Mouse (Mus musculus) kidney, adult 8-10 months (tissue): ENCODE measurements around the gene BC052040.
A peak's percentile ranks its signal among the peaks of the same experiment; 100 is the strongest.

ENCODE experiments used
- DNase-seq, 2 experiments: peaks; one replicate each; pipeline ENCODE4 v3.0.0; 2022

The BC052040 gene

DNA sequence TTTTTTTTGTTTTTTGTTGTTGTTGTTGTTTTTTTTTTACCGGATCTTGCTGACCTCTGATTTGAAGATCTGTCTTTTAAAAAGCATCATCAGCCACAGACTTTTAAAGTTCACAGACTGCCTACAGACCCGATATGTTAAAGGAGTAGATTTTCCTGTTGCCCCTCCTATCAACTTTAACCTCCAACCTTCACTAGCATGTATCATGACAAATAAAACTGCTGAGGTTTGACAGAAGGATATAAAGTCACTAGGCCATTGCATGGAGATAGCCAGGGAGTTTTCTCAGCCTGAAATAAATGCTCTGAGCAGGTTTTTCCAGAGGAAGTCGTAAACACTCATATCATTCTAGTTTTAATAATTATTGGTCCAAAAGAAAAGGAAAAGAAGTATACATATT, 136.5 kb downstream of the BC052040 start:
- DNase-seq, result no peak

DNA sequence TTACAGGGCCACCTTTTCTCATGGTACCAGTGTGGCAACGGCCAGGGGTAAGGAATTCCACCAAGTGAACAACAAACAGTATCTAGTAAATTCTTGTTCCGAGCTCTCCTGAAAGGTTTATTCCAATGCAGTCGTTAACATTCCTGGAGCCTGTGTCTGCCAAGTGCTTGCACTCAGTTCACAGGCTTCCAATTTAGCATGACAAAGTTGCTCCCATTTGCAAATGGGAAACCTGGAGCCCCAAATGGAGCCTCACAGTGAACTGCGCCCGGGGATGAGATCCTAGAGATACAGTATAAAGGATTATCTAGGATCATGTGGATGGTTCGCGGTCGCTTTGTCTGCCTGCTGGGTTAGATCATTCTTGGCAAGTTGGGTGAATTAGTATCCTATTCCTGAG, 141.9 kb downstream of the BC052040 start:
- DNase-seq, result peak in 1 of 2 experiments; percentile 18

DNA sequence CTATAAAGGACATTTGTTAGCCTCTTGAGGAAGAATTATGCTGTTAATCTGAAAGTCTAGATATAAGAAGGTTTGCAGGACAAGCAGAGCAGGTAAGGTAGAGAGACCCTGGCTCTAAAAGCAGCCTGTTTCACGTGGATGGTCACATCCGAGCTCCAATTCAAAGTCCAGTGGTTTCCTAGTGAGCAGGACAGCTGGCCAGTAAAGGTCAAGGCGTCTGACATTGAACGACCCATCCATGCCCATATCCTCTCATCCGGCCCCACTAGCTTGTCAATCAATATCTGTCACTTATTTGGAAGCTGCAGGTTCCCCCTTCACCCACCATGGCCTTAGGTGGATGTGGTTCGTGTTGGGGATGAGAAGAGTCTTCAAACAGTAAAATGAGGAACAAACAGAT, 142.7 kb downstream of the BC052040 start:
- peak; percentile 67 to 69 for DNase-seq

DNA sequence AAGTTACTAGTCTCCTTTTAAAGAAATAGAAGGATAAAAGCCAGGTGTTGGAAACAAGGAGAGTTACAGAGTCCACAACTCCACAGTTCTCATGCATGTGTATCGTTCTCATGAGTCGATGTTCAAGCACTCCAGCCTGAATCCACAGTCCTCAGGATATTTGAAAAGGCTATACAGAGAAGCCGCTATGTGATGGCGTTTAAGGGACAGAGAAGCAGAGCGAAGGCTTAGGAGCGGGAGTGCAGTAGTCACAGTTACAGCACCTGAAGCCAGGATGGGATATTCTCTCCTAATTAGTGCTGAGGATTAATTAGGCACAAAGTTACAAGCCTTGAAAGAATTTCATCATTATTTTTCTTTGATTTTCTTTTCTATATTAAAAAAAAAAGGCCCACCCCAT, 143.2 kb downstream of the BC052040 start:
- no peak for DNase-seq

DNA sequence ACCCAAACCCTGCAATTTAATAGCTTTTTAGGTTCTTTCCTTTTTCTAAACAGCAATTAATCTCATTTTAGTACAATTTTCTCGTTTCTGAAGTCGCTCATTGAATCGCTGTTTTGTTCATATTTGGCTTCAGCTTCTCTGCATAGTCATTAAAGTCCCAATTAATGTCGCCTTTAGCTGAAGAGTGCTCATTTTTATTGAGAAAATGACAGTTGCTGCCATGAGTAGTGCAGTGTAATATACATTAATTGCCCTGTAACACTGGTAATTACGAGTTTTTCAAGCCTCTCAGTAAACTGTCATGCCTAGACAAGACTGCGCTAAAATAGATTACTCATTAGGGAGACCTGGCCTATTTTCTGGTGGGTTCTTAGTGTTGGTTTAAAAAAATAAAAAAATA, 144.0 kb downstream of the BC052040 start:
- no peak for DNase-seq

DNA sequence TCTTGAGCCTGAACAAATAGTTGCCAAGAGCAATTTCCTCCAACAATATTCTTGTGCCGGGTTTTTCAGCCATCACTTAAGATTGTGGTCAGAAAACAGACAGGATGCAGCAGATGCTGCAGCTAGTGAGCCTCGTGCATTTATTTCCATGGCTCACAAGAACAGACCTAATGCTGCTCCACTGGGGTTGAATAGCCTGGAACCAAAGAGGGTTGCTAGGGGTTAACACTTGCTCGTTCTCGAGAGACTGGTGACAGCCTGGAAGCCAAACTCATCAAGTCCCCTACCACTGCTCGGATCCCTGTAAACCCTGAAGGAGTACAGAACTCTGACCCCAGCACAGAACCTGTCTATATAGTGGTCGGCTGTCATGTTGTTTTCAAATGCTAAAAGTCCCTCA, 144.4 kb downstream of the BC052040 start:
- no peak for DNase-seq

DNA sequence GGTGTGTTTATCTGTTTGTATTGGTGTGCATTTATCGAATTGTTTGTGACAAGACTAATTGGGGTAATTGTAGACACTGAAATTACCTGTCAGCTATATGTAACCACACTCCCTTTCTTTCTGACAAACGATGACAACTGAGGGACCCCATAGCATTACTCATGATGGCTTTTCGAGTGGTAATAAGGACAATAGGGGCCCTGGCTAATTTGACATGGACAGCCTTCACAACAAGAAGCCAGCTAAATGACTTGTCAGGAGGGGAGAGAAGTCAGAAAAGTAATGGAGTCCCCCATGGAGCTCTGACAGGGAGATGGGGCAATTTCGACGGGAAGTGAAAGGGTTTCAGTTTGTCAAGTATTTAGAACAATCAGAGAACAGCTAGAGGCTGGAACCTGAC, 145.3 kb downstream of the BC052040 start:
- DNase-seq, result no peak

DNA sequence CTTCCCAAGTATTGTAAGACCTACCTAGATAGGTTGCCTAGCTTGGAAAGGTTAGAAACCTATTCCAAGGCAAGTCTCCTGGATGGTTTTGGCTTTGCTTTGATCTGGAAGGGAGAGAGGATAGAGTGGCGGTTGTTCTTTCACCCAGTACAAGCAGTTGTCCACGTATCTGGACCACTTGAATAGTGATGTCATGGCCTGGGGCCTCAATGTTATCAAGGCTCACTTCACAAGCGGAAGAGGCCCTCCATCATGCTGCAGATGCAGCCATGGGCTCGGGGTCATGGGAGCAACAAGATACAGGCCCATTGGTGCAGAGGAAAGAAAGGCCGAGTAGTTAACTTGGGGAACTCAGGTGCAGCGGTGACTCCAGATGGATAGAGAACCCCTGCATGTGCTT, 147.1 kb downstream of the BC052040 start:
- DNase-seq, result no peak

DNA sequence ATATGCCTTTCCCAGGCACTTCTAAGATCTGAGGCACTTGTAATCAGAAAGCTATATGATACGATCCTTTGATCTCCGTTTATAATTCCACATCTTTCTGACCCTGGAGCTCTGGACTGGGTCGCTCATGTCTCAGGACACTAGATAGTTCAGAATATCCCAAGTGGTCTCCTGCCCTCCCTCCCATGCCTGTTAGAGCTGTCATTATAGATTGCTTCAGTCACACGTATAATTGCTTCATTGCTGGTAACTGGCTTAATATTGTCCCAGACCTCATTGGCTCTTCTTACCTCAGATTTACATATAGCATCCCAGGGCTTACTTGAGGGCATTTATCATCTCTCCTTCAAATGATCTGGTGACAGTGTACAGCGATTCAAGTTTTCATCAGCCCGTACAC, 149.0 kb downstream of the BC052040 start:
- no peak for DNase-seq

DNA sequence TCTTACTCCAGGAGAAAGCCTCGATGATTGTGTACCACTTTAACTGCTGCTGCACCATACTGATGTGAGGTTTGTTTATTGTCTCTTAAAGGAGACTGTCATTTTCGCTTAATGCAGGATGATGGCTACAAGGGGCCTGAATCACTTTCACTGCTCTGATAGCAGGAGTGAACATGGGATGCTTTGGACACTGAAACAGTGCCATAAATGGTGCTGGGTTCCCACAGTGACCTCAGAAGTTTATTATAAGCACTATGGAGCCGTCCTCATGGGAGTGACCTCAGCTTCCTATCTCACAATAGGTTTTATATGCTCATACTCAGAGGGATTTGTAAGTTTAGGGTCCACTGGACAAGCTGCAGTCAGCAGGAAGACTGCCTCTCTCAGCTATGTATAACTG, 149.7 kb downstream of the BC052040 start:
- no peak for DNase-seq

DNA sequence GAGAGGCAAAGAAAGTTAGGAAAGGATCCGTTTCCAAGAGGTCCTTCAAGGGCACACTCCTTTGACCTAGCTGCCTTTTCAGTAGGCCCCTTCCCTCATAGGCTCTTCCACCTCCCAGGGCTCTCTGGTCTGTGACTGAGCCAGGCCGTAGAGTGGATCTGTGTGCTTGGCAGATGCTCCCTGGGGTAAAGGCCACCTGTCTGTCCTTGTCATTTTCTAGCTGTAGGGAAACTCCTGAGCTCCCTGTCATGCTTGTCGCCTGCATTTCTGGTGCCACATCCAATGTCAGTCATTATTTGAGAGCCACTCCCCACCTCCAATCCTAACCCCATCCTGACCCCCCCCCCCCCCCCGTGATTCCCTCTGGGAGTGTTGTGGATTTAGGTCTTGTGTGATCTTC, 151.1 kb downstream of the BC052040 start:
- no peak for DNase-seq

DNA sequence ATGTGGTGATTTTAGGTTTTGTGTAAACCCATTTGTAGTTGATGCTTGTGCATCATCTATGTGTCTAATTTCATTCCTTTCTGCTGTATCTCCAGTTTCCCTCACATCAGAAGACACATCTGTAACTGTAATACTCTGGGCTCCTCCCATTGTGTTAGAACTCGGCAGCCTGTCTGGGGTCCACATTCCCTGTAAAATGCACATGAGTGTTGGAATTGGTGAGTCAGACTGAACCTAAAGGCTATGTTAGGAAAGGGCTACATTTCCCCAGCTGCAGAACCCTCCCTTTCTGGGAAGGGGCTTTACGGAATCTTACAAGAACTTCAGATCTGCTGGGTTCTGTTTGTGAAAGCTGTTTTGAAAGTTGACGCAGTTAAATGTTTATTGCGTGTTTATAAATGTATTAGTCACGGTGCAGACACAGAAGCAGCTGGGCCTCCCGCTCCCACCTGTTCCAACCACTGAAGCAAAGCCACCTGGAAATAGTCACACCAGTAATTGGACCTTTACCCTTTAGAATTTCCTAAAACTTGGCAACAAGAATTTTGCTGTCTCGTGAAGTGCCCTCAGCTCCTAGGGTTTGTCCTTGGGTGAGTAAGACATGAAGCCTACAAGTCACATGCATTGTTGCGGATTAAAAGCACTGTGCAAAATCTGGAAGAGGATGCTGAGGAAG, 151.6 kb downstream of the BC052040 start:
- peak; percentile 40 to 58 for DNase-seq

DNA sequence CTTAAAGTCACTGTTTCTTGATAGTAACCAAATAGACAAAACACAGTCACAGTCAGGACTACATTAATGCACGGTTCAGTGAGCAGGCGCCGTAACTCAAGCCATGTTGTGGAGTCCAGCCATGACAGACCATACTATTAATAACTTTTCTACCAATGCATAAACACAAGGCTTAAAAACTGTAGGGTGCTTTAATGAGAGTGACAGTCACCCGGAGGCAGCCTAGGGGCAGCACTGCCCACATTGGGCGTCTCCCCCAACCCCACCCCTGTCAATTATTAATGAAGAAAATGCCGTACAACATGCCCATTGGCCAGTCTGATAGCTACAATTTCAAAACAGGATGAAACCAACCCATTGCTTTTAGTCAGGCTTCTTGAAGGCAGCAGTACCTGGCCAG, 153.3 kb downstream of the BC052040 start:
- DNase-seq, result peak; percentile 41 to 51

DNA sequence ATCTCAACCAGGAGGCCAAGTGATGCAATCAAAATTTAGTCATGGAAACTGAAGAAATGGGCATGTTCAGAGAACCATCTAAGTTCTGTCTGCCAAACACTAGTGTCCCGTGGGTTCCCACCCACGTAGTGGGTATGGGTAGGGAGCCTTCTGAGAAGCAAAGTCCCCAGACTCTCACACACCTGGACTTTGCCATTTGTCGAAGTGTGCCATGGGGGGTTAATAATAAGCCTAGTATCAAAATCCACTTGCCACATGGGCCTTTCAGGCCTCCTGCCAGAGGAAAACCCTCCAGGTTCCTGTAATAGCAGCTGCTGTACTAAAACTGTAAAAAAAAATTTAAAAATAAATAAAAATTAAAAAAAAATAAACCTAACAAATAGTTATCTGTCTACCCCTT, 154.9 kb downstream of the BC052040 start:
- DNase-seq, result peak; percentile 71 to 77

DNA sequence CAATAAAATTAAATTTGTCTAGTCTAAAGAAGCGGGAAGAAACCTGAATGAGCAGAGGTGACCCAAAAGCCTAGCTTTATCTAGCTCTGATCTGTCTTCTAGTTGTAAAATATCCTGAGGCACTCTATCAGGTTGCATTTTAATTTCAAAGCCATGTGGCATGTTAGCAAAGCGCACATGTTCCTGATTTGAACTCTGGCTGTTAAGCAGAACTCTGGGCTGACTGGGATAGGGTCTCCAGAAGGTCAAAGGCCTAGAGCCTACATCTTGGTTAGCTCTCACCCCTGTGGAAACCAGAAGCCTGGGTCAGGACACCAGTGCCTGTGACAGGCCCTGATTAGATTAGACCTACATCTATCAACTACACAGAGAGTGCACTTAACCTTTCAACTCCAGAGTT, 156.4 kb downstream of the BC052040 start:
- DNase-seq, result no peak

DNA sequence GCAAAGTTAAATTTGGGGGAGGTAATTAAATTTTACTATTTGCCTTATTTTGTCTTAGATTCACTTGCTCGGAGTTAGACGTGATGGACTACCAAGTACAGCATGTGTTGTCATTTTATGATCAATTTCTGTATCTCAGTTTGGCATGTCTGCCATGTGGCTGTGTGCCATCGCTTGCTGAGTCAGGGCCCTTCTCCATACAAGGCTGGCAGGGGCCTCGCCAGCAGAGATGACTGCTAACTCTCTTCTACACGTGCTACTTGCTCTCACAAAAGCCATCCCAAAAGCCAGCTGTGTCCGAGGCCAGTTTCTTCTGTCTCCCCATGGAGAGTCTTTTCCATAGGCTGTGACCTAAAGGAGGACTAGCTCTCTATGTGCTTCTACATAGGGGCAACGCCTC, 160.5 kb downstream of the BC052040 start:
- no peak for DNase-seq

DNA sequence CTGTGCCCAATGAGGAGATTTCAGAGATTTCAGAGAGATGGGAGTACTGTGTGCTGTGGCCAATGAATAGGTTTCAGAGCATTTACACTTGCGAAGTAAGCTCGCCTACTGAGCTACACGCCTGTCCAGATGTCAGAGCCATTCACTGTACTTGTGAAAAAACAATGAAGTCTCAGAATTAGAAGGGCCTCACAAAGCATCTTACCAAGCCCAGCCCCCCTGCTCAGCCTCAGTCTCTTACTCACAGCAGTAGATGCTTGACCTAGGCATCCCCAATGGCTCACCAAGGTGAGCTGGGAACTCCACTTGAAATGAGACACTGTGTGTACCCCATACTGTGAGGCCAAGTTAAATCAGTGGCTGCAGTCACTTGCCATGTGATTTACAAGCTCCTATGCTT, 166.1 kb downstream of the BC052040 start:
- DNase-seq, result no peak

DNA sequence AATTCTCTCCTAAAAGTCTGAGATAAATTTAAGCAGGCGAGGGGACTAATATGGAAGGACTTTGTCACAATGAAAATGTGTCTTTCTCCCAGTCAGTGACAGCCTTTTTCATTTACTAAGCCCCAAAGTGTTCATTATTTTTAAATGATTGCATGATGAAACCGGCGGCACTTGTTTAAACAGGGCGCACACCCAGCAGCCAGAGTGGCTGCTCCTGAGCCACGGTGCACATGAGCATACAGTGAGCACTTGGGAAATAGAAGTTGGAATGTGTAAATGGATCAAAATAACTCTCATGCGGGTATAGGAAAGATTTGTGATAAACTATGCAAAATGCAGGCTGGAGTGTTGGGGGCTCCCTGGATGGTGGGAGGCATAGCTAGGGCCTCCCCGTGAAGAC, 169.7 kb downstream of the BC052040 start:
- no peak for DNase-seq

DNA sequence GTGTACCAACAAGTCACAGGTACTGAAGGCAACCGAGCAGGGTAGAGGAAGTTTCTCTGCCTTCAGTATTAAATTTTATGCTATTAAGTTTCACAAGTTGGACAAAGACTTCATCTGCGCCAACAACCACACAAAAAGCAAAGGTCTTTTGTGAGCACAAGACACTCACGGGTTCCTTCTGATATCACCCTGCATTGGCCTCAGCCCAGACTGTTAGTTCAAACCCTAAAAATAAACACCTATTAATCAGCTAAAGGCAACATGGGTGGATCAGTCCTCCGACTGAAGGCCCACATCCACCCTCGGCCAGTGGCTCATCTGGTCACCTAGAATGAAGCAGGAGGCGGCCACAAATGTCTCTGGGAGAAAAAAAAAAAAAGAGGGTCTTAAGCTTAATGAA, 176.2 kb downstream of the BC052040 start:
- peak; percentile 35 to 55 for DNase-seq

DNA sequence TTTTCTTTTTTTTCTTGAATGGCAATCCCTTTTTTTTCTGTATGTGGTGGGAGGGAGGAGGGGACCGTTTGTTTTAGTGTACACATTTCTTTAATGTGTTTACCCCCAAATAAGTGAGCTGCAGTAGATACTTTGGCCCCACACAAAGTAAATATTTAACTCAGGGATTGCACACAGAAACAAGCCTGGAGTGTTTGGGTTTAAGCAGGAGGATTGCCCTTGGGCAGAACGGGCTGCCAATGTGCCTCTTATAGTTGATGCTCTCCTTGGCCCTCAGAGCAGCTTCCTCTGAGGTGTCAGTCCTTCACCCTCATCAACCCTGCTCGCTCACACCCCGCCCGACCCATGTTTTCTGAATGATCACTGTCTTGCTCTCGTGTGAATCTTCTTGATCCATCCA, 177.0 kb downstream of the BC052040 start:
- peak; percentile 47 to 67 for DNase-seq

DNA sequence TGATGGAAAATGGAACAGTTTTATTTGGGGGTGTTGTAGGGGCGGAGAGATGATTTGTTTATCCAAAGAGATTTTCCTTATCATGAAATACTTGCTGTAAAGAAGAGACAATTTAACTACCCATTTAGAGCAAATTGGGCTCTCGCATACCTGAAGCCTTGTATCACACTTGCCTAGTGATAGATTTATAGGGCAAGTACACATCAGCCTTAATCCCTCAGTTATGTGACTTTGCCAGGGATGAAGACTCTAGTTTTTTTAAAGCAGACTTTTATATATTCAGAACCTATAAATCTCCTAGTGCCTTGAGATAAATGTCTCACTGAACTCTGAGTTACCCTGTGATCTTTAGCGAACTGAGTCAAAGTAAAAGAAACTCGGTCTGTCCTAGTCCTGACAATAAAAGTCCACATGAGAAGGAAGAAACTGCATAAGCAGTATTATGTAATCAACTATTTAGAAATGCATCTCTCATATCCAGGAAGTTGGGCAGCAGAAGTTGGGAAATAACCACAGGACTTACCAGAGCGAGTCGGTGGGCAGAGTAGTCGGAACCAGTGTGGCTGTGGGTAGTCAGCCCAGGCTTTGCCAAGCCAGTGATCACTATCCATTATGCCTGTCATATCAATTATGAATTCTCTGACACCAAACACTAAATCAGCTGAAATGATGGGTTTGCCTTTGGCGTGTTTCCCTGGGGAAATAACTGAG, 183.2 kb downstream of the BC052040 start:
- DNase-seq, result peak in 1 of 2 experiments; percentile 47

DNA sequence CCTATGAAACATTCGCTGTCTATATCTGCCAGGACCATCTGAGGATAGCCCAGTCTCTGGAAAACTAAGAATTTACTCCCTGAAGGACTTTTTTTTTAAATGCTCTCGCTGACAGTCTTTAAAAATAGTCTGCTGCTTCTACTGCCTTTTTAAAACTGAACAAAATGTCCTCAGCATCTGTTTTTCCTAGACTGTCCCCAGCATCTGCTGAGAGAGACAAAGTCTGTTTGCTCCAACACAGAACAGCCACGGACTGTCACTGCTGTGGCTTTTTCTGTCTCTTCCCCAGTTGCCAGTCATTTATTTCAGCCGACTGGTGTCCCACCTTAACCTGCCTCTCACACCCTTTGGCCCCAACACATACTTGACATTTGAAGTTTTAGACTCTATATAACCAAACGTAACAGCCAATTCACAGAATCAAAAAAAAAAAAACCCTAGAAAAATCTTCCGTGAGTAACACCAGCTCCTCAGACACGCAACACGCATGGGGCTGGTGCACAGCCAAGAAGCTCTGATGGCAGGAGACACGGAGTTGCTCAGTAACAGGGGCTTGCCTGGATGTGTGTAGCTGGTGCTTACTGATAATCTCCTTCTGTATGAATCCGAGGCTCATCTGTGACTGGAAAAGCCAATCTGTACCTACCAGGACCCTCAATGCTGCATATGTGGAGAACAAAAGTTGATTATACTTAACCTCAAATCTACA, 188.2 kb downstream of the BC052040 start:
- no peak for DNase-seq

DNA sequence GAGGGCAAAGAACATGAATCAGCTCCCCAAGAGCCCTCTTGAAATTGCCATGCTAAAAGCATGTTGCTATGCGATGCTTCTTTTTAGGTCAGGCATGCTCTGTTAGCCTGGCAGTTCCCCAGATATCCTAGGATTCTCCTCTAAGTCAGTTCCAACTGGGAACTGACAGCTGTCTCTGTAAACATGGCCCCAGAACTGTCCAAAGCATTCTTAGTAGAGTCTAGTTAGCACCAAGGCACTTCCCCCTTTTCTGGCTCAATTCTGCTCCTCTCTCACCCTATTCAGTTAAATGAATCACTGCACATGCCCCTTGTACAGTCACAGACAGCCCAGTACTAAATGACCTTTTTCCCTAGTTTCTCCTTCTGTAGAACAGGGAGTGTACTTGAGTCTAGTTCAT, 191.2 kb downstream of the BC052040 start:
- DNase-seq, result no peak
